Mouse (Mus musculus) bone marrow macrophage, adult 2 months (primary cell): ENCODE results near the gene Sdk2.

ENCODE experiments used
- CTCF ChIP-seq: IDR thresholded peaks from 2 replicates; pipeline ENCODE4 v1.5.1; 2012; ENCODE audit warnings: low read depth, mild to moderate bottlenecking, low read length, moderate library complexity
- POLR2A ChIP-seq: IDR thresholded peaks from 2 replicates; pipeline ENCODE4 v1.6.1; 2012; ENCODE audit warnings: mild to moderate bottlenecking, low read depth, low read length, borderline replicate concordance

DNA sequence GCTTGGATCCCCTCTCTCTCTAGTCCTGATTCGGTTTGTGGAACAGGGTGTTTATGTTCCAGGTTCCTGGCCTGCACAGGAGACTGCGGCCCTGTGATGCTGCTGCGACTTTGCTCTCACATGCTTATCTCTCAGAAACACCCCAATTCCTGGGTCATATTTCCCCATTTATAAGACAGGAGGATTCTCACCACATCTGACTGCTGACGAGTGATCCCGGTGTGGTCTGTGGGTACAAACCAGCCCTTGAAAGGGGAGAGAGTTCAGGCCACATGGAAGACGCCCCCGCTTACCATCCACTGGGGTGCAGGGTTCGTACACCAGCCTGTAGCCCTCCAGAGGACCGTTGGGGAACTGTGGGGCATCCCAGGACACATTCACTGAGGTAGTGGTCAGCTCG, 260.9 kb downstream of the Sdk2 start:
- TF ChIP-seq CTCF (no peak), POLR2A (no peak)
